Mouse (Mus musculus): ENCODE measurements at regions not wholly inside any gene's neighbourhood (a gene's known extent, or its start where the extent isn't known, plus 50 kb on each side); places are given as distances from the start of the nearest gene placed in this dataset.

- in situ Hi-C loops (cut with MboI, MseI): no loop called here
Measured at GRCm38 (mm10) chr2:94983484-94983883, 545.5 kb upstream of the Api5 start.

- in situ Hi-C loops (cut with MboI, MseI): no loop called here
Measured at GRCm38 (mm10) chr2:94963520-94963919, 525.6 kb upstream of the Api5 start.

DNA sequence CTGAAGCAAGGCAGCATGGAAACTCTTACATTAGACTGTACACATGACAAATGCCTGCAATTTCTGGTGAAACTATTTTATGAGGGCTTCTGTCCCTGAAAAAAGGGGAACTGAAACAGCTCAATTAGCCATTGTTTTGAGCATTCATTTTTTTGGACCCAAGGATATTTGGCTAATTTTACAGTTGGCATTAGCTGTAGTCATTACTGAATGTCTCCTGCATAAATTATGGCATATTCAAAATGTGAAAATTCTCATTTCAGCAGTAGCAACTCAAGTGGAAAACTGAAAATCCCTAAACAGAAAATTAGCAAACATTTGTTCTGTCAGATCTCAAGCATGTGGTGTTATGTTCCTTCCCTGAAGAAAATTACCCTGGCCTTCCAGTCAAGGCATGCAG is 507.7 kb upstream of the Api5 start:
- in situ Hi-C loops (cut with MboI, MseI): no loop called here

GRCm38 (mm10) chr2:94932115-94932514 is 494.2 kb upstream of the Api5 start:
- in situ Hi-C loops (cut with MboI, MseI): no loop called here

GRCm38 (mm10) chr2:94919361-94919760 is 481.4 kb upstream of the Api5 start:
- in situ Hi-C loops (cut with MboI, MseI): no loop called here

GRCm38 (mm10) chr2:94918062-94918461 is 480.1 kb upstream of the Api5 start:
- in situ Hi-C loops (cut with MboI, MseI): no loop called here

DNA sequence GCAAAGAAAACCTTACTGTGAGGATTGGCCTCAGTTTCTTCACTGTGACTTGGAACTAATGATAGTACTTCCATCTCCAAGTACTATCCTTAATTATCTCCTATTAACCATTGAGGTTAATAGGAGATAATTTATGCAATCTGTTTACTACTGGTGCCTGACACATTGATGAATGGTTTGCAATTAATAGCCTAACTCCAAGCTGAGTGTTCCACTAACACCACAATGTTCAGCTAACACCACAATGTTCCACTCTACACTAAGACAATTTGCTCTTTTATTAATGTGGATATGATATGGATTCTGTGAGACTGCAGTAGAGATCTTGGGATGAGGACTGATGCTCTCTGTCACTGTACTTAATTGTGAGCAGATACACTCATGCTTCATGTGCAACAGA is 463.6 kb upstream of the Api5 start:
- in situ Hi-C loops (cut with MboI, MseI): loop anchor here (10.0 kb wide), 1 partner anchor 1247 kb away; no protein-coding TSS in a partner anchor
